Mouse (Mus musculus): Measurements from ENCODE around the gene Abca13. TPM values are rescaled to one million over a fixed set of nuclear protein-coding genes. Genes with fewer than 3 reads are reported as not detected.

Abca13 gene
- total RNA-seq (2023): 100 to 1,000 TPM; 128 to 143 TPM

DNA sequence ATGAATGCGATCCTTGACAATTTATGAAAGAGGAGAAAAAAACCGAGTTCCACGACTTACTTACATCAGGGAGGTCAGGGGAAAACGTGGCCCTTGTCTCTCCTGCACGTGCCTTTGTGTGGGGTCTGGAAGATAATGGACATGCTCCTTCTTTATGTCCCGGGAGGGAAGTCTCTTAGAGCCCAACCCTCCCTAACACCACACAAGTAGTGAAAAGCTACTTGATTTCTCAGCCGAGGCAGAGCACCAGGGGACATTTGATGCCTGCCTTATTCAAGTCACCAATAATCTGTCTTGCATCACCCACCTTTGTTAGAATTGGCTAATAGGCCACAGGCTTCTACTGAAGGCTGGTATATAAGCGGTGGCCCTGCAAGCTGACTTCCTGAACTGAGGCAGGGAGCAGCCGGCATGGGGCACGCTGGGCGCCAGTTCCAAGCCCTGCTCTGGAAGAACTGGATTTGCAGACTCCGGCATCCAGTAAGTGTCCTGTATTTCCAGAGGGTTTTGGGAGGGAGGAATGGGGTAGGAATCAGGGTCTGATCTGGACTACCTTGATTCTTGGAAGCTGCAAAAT, at the start of gene Abca13:
Abca13 (plus strand) TSS at position 388 of the 577 bp plus-strand sequence.

Other genes with a start within 250 kb of the Abca13 start
- under 1 TPM; 0.26 to 0.40 TPM for gene Pkd1l1, start 218.7 kb upstream of the Abca13 start, total RNA-seq (2023)
- 1 to 10 TPM; 9.0 to 9.2 TPM for gene Hus1, start 180.8 kb upstream of the Abca13 start, total RNA-seq (2023)
- gene Gm11992, start 143.3 kb upstream of the Abca13 start, total RNA-seq (2023): under 1 TPM; 0.13 to 0.82 TPM
- not detected for gene Sun3, start 143.0 kb upstream of the Abca13 start, total RNA-seq (2023)
- 1 to 10 TPM; 1.9 to 6.6 TPM for gene Upp1, start 73.8 kb upstream of the Abca13 start, total RNA-seq (2023)